Mouse (Mus musculus): ENCODE results near the gene Rgs6. TPM values are rescaled to one million over a fixed set of nuclear protein-coding genes. Genes with fewer than 3 reads are reported as not detected.

Gene Rgs6
- total RNA-seq, 2 experiments from 2014 or later: 0.66 to 0.68 TPM

GRCm38 (mm10) chr12:83180561-83180960 lies 592.5 kb downstream of the Rgs6 start:
- no peak for DNase-seq (ENCODE audit: low spot score)

GRCm38 (mm10) chr12:83201674-83202073 lies 613.6 kb downstream of the Rgs6 start:
- DNase-seq (ENCODE audit: low spot score): no peak

DNA sequence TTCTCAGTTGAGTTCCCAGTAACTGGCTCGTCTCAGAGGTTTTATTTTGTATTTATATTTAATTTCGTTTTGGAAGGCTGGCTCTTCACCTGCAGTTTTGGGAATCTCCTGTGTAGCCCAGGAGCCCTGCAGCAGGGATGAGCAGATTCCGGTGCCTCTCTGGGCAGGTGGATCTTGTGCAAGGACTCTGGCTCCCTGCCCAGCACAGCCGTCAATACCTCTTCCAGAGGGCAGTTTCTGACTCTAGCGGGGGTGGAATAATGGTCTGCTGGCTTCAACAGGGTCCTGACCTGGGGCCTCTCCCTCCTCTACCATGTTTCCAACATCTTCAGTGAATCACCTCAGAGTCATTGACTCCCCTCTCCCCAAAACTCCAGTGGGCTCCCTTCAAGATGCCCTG lies 616.3 kb downstream of the Rgs6 start:
- no peak for DNase-seq (ENCODE audit: low spot score)

DNA sequence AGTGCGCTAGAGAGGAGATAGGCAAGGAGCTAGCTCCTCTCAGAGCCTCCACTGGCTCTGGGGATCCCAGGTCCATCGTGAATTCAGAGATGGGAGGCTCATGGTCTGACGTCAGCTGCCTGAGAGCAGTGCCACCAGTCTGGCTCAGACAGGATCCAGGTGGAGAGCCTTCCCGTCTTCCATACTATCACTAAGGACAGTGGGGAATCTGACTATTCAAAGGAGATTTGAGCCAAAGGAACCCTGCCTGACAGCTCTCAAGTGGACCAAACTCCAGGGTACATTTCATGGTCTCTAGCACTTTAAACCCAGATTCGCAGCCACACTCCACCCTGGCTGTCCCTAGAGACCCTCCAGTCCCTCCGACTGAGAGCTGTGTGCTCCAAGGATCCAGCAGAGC lies 618.8 kb downstream of the Rgs6 start:
- no peak for DNase-seq (ENCODE audit: low spot score)

- no peak for DNase-seq (ENCODE audit: low spot score)
These were observed 619.4 kb downstream of the Rgs6 start for GRCm38 (mm10) chr12:83207481-83207880.

DNA sequence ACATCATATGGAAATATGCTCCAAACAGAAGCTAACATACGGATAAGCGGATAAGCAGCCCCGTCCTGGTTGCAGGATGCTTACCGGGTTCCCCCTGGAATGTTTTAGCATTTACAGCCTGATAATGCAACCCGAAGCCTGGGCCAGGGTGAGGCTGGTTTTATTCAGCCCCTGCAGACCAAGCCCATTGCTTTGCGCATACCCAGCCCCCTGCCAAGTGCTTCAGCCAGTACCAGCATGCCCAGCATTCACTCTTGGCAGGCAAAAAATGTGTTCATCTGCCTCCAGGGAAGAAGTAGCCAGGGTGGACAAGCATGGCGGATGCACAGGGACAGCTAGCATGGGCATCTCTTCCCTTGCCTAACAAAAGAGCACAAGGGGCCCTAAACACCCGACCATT lies 619.9 kb downstream of the Rgs6 start:
- DNase-seq (ENCODE audit: low spot score): no peak

- DNase-seq (ENCODE audit: low spot score): no peak
These were observed 620.7 kb downstream of the Rgs6 start for GRCm38 (mm10) chr12:83208841-83209240.

DNA sequence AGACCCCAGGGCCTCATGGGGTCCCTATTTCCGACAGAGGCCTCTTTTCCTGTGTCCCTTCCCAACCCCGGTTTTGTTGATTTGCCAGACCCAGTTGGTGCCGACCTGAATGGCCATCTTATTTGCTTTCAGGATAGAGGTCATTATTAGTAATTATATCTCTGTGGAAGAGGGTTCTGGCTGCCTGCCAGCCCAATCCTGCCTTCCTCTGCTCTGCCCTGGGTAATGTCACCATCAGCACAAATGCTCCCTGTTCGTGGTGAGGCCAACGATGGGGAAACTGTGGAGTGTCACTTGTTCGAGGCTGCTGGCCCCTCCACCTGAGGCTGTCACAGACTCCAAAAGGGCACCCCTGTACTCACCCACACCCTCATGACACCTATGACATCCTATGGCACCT lies 621.4 kb downstream of the Rgs6 start:
- DNase-seq (ENCODE audit: low spot score): no peak

DNA sequence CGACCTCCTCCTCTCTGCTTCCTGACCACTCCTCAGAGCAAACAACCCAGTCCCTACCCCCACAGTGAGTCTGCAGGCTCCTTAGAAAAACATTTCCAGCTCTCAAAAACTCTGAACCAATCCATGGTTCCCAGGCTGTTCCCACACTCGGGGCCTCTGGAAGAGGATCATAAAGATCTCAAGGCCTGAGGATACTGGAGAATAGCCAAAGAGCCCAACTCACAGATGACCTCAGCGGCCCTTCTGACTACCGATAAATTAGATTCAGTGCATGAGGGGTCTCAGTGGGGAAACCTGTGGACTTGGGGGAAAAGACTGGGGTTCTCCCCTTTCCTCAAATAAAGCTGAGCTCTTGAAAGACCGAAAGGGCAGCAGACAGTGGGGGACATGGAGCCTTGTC lies 622.2 kb downstream of the Rgs6 start:
- DNase-seq (ENCODE audit: low spot score): no peak

DNA sequence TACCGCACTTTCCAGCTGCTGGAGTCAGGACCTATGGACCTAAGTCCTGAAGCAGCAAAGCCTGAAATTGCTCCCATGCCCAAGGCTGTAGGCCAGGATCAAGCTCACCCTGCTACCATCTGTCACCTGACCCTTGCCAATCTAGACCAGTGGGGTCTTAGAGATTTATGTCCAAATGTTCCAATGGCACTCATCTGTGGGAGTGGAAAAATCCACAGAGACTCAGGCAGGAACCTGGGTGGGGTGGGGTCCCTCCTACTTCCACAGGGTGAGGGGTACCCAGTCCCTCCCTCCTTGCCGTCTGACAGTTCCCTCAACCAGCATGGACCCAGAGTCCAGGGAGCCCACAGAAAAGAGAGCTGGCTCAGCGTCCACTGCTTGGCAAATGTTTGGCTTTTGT lies 622.6 kb downstream of the Rgs6 start:
- DNase-seq (ENCODE audit: low spot score): no peak

DNA sequence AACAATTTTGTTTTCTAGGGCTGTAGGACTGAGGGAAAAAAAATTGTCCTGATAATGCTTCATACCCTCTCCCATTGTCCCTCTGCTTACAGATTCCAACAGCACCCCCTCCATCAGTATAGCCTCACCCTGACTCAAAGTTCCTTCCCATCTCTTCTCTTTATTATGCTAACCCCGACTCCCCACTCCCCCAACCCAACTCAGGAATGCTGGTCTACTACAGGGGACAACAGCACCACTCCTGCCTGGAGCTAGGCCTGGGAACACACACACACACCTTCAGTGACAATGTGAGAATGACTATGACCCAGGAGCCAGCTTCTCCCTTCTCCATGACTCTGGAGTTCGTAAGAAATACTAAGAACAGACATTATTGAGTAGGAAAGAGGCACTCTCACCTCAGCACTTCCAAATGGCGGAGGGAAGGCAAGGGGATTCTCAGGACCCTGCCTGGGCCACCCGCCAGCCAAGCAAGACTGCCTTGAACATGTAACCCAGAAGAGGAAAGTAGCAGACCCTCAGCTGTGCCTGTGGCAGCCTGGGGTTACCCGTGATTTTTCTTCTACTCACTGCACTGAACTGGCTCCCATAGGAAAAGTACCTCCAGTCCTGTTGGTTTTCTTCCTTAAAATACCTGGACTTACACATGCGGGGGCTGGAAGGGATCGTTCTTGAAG lies 623.2 kb downstream of the Rgs6 start:
- DNase-seq (ENCODE audit: low spot score): no peak

Data from gastrocnemius, adult 18-20 months (tissue).